Mouse (Mus musculus) cerebellum, adult 2 months (tissue): ENCODE measurements around the gene Ccdc88c. TPM values are rescaled to one million over a fixed set of nuclear protein-coding genes. Genes with fewer than 3 reads are reported as not detected.

ENCODE experiments used
- DNase-seq, 2 experiments: peaks; one replicate each; pipeline ENCODE4 v3.0.0; 2021
- H3K27ac ChIP-seq: fragments of 200-500 bp; 2 replicates; pipeline ENCODE4 v1.5.1; 2012; ENCODE audit warnings: low read length, control low read depth, inconsistent platforms; ENCODE audit not compliant: insufficient read depth
- H3K27me3 ChIP-seq: fragments of 200-500 bp; 2 replicates; pipeline ENCODE4 v1.6.1; 2012; ENCODE audit warnings: inconsistent platforms, mild to moderate bottlenecking, low read length, moderate library complexity; ENCODE audit not compliant: control insufficient read depth, insufficient read depth
- H3K4me1 ChIP-seq: fragments of 200-500 bp; 2 replicates; pipeline ENCODE4 v1.6.1; 2011; ENCODE audit warnings: low read length; ENCODE audit not compliant: control insufficient read depth, insufficient read depth
- H3K4me3 ChIP-seq: fragments of 200-500 bp; replicated peaks from 2 replicates; pipeline ENCODE3; 2011; ENCODE audit warnings: mild to moderate bottlenecking, low read depth, low read length, control low read depth; ENCODE audit not compliant: insufficient read depth
- CTCF ChIP-seq: fragments of 200-500 bp; IDR thresholded peaks from 2 replicates; pipeline ENCODE4 v1.5.1; 2011; ENCODE audit warnings: low read depth, mild to moderate bottlenecking, control low read depth, low read length, moderate library complexity, borderline replicate concordance; ENCODE audit not compliant: insufficient read depth
- POLR2A ChIP-seq: fragments of 200-500 bp; IDR thresholded peaks from 2 replicates; pipeline ENCODE4 v1.6.1; 2011; ENCODE audit warnings: low read length, control low read depth, borderline replicate concordance; ENCODE audit not compliant: insufficient read depth
- WGBS: fragments of 180-500 bp; shearing (Covaris S2); methylation state at CpG from one replicate; pipeline ENCODE4 v1.1.7; 2018; 5-methylcytosine and 5-hydroxymethylcytosine counted together
- polyA plus RNA-seq: library from polyadenylated mRNA; depleted of rRNA; stranded (reverse); fragments of >200 nt; gene quantifications from 2 replicates; pipeline ENCODE4 v1.2.3, GENCODE M21; 2012; rRNA removed

Gene Ccdc88c
- polyA plus RNA-seq, 1 experiment: 9.0 TPM

- 64% methylated on average over 4 of the region's 4 CpGs for WGBS
- H3K4me3 ChIP-seq: no peak overlapping the region
- peaks cover 36% of the 10 kb centered on the region for H3K4me1 ChIP-seq
- TF ChIP-seq CTCF: no peak
- TF ChIP-seq POLR2A: no peak
- no peak for DNase-seq
- H3K27me3 ChIP-seq: no peaks in the 10 kb centered on the region
- H3K27ac ChIP-seq: peak overlapping the region; percentile 76; the same call in 1 of the 2 replicates
Observed at GRCm38 (mm10) chr12:100868049-100868622, 160.7 kb downstream of the Ccdc88c start.

GRCm38 (mm10) chr12:100867097-100867496, 161.8 kb downstream of the Ccdc88c start:
- no peak for TF ChIP-seq POLR2A
- peak; percentile 94 to 98 for DNase-seq
- Histone ChIP-seq H3K27ac (peak overlapping the region; percentile 76), H3K4me3 (no peak overlapping the region), H3K4me1 (peaks cover 36% of the 10 kb centered on the region), H3K27me3 (no peaks in the 10 kb centered on the region)
- 12% methylated on average over 8 of the region's 8 CpGs for WGBS

- TF ChIP-seq CTCF: no peak
- TF ChIP-seq POLR2A: no peak
- no peak overlapping the region for H3K4me3 ChIP-seq
- DNase-seq: no peak
Observed at GRCm38 (mm10) chr12:100865509-100866078, 163.3 kb downstream of the Ccdc88c start.

GRCm38 (mm10) chr12:100865072-100865471, 163.8 kb downstream of the Ccdc88c start:
- Histone ChIP-seq H3K27me3 (no peaks in the 10 kb centered on the region), H3K27ac (no peak overlapping the region), H3K4me1 (peaks cover 36% of the 10 kb centered on the region), H3K4me3 (no peak overlapping the region)
- no peak for DNase-seq
- no peak for TF ChIP-seq CTCF
- TF ChIP-seq POLR2A: no peak

More at GRCm38 (mm10) chr12:100865509-100866078, 163.3 kb downstream of the Ccdc88c start:
- Histone ChIP-seq H3K4me1 (peaks cover 36% of the 10 kb centered on the region), H3K27me3 (no peaks in the 10 kb centered on the region), H3K27ac (no peak overlapping the region)
- WGBS: 61% methylated on average over 11 of the region's 11 CpGs

GRCm38 (mm10) chr12:100862856-100863446, 165.9 kb downstream of the Ccdc88c start:
- no peak overlapping the region for H3K27ac ChIP-seq
- DNase-seq: no peak
- H3K4me3 ChIP-seq: no peak overlapping the region
- H3K4me1 ChIP-seq: peaks cover 22% of the 10 kb centered on the region; the same call in 1 of the 2 replicates
- TF ChIP-seq CTCF (no peak), POLR2A (no peak)
- WGBS: 82% methylated on average over 3 of the region's 3 CpGs
- H3K27me3 ChIP-seq: no peaks in the 10 kb centered on the region

- 98% methylated on average over 3 of the region's 3 CpGs for WGBS
- H3K4me3 ChIP-seq: no peak overlapping the region
- H3K27me3 ChIP-seq: no peaks in the 10 kb centered on the region
- peaks cover 24% of the 10 kb centered on the region; the same call in 1 of the 2 replicates for H3K4me1 ChIP-seq
- no peak for DNase-seq
- TF ChIP-seq POLR2A (no peak), CTCF (no peak)
- H3K27ac ChIP-seq: no peak overlapping the region
Observed at GRCm38 (mm10) chr12:100862272-100862671, 166.6 kb downstream of the Ccdc88c start.

Other genes with a start within 250 kb of the Ccdc88c start
- 7.4 and 7.5 TPM in 2 replicates for gene Dglucy, start 250.0 kb downstream of the Ccdc88c start, polyA plus RNA-seq
- 24.2 and 24.7 TPM in 2 replicates for gene Gpr68, start 120.9 kb downstream of the Ccdc88c start, polyA plus RNA-seq
- gene Ppp4r3a, start 54.6 kb upstream of the Ccdc88c start, polyA plus RNA-seq: 35.1 and 36.8 TPM in 2 replicates